Mouse (Mus musculus): Measurements from ENCODE around the gene Myh9. TPM values are rescaled to one million over a fixed set of nuclear protein-coding genes. Genes with fewer than 3 reads are reported as not detected.
A peak's percentile ranks its signal among the peaks of the same experiment; 100 is the strongest.
"Not testable (repeated sequence)": the region's sequence is repeated elsewhere in the genome, so short reads cannot be mapped to it uniquely, and the experiment has no call there.

The Myh9 gene
- polyA plus RNA-seq, 1 experiment from 2014 or later, result 677 TPM

GRCm38 (mm10) chr15:77740511-77741297, 101.3 kb downstream of the Myh9 start:
- DNase-seq (ENCODE audit: low read depth, low spot score) (no peak), ATAC-seq (no peak)
- TF ChIP-seq CTCF (IDR thresholded peaks at IDR 0.05), result peak; percentile 49
- ChIA-PET CTCF (interaction anchor here (1.0 to 1.9 kb wide), 3 partner anchors 10 to 343 kb away, joined by 3 to 9 read pairs (median 4); partner anchors contain the start of gene Apol8), POLR2A (no interaction called here)
- in situ Hi-C loops (cut with MboI; ENCODE audit: low pct_unique_long_range_greater_than_20kb), result no loop called here
- H3K27me3 ChIP-seq, result no peaks in the 10 kb centered on the region

GRCm38 (mm10) chr15:77733903-77734302, 108.1 kb downstream of the Myh9 start:
- ATAC-seq; in situ Hi-C loops (cut with MboI; ENCODE audit: low pct_unique_long_range_greater_than_20kb); H3K27me3 ChIP-seq; POLR2A ChIA-PET; CTCF ChIA-PET; DNase-seq (ENCODE audit: low read depth, low spot score): not testable (repeated sequence)

DNA sequence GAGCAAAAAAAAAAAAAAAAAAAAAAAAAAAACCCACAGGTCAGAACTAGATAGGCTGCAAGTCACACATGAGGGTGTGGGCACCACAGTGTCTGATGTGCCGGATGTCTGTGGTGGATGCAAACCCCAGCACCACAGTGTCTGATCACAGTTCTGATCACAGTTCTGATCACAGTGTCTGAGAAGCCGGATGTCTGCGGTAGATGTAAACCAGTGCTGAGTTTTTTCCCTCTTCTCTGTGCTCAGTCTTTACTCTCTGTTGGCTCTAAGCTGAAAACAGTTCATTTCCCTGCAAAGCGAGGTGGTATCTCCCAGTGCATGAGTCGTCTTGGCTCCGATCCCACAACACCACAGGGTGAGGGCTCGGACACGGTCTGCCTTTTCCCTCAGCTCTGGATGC, 108.6 kb downstream of the Myh9 start:
- CTCF ChIA-PET; DNase-seq (ENCODE audit: low read depth, low spot score); POLR2A ChIA-PET; H3K27me3 ChIP-seq; in situ Hi-C loops (cut with MboI; ENCODE audit: low pct_unique_long_range_greater_than_20kb): not testable (repeated sequence)
- peak; percentile 45 for ATAC-seq

DNA sequence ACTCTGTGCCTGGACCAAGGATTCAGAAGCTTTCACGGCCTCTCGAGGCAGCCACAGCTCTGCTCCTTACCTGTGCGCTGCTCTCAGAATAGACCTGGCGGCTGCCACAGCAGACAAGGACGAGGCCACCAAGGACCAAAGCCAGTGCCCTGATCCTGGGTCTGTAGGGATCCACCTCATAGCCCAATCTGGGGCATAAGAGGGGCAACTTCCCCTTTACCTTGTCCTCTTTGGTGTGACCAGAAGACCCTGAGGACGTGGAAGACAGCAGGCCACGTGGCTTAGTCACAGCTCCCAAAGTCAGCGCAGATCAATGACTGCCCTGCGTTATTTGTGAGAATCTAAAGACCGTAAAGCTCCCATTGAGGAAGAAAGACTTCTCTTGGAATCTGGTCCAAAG, 109.1 kb downstream of the Myh9 start:
- DNase-seq (ENCODE audit: low read depth, low spot score); H3K27me3 ChIP-seq; CTCF ChIA-PET; POLR2A ChIA-PET; in situ Hi-C loops (cut with MboI; ENCODE audit: low pct_unique_long_range_greater_than_20kb); ATAC-seq: not testable (repeated sequence)

DNA sequence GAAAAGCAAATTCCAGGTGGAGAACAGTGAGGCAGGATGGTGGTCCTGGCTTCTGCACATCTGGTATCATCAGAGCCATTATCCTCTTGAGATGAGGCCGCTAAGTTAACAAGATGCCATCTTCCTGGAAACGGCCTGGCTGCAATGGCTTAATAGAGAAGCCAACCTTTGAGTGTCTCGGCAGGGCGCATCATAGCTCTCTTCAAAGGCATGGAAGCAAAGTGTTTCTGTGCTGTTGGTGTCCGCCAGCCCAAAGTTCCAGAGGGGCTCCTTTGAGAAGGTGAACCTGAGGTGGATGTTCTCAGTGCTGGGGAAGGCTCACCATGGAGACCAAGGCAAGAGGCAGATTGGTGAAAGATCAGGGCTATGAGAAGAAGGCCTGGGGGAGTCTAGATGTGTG, 110.4 kb downstream of the Myh9 start:
- H3K27me3 ChIP-seq, result no peaks in the 10 kb centered on the region
- no peak for ATAC-seq
- in situ Hi-C loops (cut with MboI; ENCODE audit: low pct_unique_long_range_greater_than_20kb), result no loop called here
- no peak for TF ChIP-seq CTCF (IDR thresholded peaks at IDR 0.05)
- ChIA-PET POLR2A (no interaction called here), CTCF (no interaction called here)
- no peak for DNase-seq (ENCODE audit: low read depth, low spot score)

- POLR2A ChIA-PET; CTCF ChIA-PET; in situ Hi-C loops (cut with MboI; ENCODE audit: low pct_unique_long_range_greater_than_20kb); ATAC-seq; DNase-seq (ENCODE audit: low read depth, low spot score); H3K27me3 ChIP-seq: not testable (repeated sequence)
Observed at GRCm38 (mm10) chr15:77728739-77729138, 113.2 kb downstream of the Myh9 start, which contains the start of gene Apol9b. Gene Apol9b (plus strand): TSS chr15:77729039.

GRCm38 (mm10) chr15:77727745-77728144, 114.2 kb downstream of the Myh9 start:
- ATAC-seq; DNase-seq (ENCODE audit: low read depth, low spot score); CTCF ChIA-PET; in situ Hi-C loops (cut with MboI; ENCODE audit: low pct_unique_long_range_greater_than_20kb); H3K27me3 ChIP-seq; POLR2A ChIA-PET: not testable (repeated sequence)

GRCm38 (mm10) chr15:77727139-77727538, 114.8 kb downstream of the Myh9 start:
- H3K27me3 ChIP-seq; CTCF ChIA-PET; ATAC-seq; in situ Hi-C loops (cut with MboI; ENCODE audit: low pct_unique_long_range_greater_than_20kb); POLR2A ChIA-PET; DNase-seq (ENCODE audit: low read depth, low spot score): not testable (repeated sequence)
- peak; percentile 56 for TF ChIP-seq CTCF (IDR thresholded peaks at IDR 0.05)

DNA sequence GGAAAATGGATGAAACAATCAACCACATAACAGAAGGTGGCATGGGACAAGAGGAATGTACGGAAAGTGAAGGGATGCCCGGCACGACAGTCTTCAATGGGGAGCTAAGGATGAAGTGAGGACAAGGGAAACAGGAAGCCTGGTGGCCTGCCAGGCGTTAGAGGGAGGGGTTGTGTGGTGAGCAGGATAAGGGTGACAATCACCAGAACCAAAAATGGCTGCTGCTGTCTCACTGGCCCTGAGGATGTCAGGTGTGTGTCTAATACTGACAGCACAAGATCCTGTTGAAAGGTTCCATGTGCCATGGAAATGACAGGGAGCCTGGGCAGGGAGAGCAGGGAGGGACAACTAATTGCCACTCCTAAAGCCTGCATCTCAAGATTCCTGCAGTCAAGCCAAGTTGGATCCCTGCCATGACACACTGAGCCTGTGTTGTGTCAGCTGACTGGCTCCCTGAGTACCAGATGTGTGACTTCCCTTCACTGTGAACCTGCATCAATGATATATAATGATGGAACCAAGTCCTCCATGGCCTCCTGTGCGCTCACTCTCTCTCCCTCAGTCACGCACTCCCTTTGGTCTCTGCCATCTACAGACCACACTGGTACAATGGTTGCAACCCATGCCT, 116.5 kb downstream of the Myh9 start:
- POLR2A ChIA-PET; CTCF ChIA-PET; H3K27me3 ChIP-seq; DNase-seq (ENCODE audit: low read depth, low spot score); ATAC-seq; in situ Hi-C loops (cut with MboI; ENCODE audit: low pct_unique_long_range_greater_than_20kb): not testable (repeated sequence)

GRCm38 (mm10) chr15:77724208-77724911, 117.6 kb downstream of the Myh9 start:
- in situ Hi-C loops (cut with MboI; ENCODE audit: low pct_unique_long_range_greater_than_20kb); H3K27me3 ChIP-seq; CTCF ChIA-PET; POLR2A ChIA-PET; ATAC-seq; DNase-seq (ENCODE audit: low read depth, low spot score): not testable (repeated sequence)
- TF ChIP-seq CTCF (IDR thresholded peaks at IDR 0.05), result peak; percentile 11

- ATAC-seq; CTCF ChIA-PET; POLR2A ChIA-PET; DNase-seq (ENCODE audit: low read depth, low spot score); in situ Hi-C loops (cut with MboI; ENCODE audit: low pct_unique_long_range_greater_than_20kb); H3K27me3 ChIP-seq: not testable (repeated sequence)
Observed at GRCm38 (mm10) chr15:77721509-77721908, 120.5 kb downstream of the Myh9 start.

DNA sequence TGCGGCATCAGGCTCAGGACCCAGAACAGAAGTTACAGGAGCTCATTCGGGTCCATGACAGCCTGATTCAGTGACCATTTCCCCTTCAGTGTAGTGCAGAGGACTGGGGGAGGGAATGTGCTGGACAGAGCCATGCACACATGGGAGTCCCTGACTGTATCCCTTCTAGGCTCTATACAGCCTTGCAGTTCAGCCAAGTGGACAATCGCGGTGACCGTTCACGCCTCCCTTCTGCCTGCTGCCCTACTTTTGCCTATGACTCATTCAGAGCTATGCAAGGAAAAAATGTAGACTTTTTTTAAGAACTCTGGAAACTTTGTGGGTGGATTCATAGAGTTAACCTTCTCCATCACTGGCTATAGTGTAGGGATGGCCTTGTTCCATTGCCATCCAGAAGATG, 123.7 kb downstream of the Myh9 start:
- in situ Hi-C loops (cut with MboI; ENCODE audit: low pct_unique_long_range_greater_than_20kb); ATAC-seq; CTCF ChIA-PET; DNase-seq (ENCODE audit: low read depth, low spot score); H3K27me3 ChIP-seq; POLR2A ChIA-PET: not testable (repeated sequence)

Measured in Patski (cell line).